Mouse (Mus musculus) olfactory bulb, adult 2 months (tissue): ENCODE measurements around the gene Calca.

Experiments
- CTCF ChIP-seq: fragments of 200-500 bp; IDR thresholded peaks from 2 replicates; pipeline ENCODE4 v1.5.1; 2012; ENCODE audit warnings: low read depth, mild to moderate bottlenecking, low read length, moderate library complexity; ENCODE audit not compliant: insufficient read depth
- POLR2A ChIP-seq: fragments of 200-500 bp; IDR thresholded peaks from 2 replicates; pipeline ENCODE4 v1.6.1; 2012; ENCODE audit warnings: mild to moderate bottlenecking, low read depth, low read length, moderate library complexity; ENCODE audit not compliant: insufficient read depth

DNA sequence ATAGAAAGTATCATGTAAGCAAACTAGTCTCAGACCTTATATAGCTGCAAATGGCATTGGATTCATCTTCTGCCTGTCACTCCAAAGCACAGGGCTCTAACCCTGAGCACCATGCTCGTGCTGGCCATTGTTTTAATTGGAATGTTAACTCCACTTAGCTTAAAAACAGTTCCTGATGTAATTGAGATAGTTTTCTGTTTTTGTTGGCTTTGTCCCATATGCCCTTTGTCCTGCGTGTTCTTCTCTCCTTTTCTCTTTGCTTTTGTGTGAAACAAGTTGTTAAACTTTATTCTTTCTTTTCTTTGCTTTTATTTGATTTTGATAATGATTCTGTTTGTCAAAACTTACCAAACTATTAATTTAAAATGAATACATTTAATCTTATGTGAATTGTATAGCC lies 53.7 kb downstream of the Calca start:
- TF ChIP-seq CTCF (no peak), POLR2A (no peak)
